Mouse (Mus musculus) liver, embryonic 15.5 days (tissue): ENCODE data around the gene Foxf2. TPM values are rescaled to one million over a fixed set of nuclear protein-coding genes. Genes with fewer than 3 reads are reported as not detected.

Source experiments
- ATAC-seq: fragments of 200-750 bp; cut with Nextera tagmentation; 2 replicates; pipeline ENCODE4 v1.8.0; 2017; ENCODE audit warnings: moderate number of reproducible peaks, mild to moderate bottlenecking, moderate library complexity; ENCODE audit not compliant: insufficient read depth
- H3K27ac ChIP-seq: fragments of 300-500 bp; sonication (generic); replicated peaks from 2 replicates; pipeline ENCODE4 v1.5.1; 2015; ENCODE audit warnings: mild to moderate bottlenecking, inconsistent platforms
- H3K27me3 ChIP-seq: fragments of 300-500 bp; sonication (generic); 2 replicates; pipeline ENCODE4 v1.6.1; 2015; ENCODE audit warnings: mild to moderate bottlenecking, inconsistent platforms
- H3K36me3 ChIP-seq: fragments of 300-500 bp; sonication (generic); replicated peaks from 2 replicates; pipeline ENCODE4 v1.6.1; 2015; ENCODE audit warnings: moderate library complexity, mild to moderate bottlenecking, inconsistent platforms
- H3K4me1 ChIP-seq: fragments of 300-500 bp; sonication (generic); replicated peaks from 2 replicates; pipeline ENCODE4 v1.6.1; 2015; ENCODE audit warnings: inconsistent platforms
- H3K4me2 ChIP-seq: fragments of 300-500 bp; sonication (generic); 2 replicates; pipeline ENCODE4 v1.6.1; 2015; ENCODE audit warnings: moderate library complexity, mild to moderate bottlenecking, inconsistent platforms
- H3K4me3 ChIP-seq: fragments of 300-500 bp; sonication (generic); replicated peaks from 2 replicates; pipeline ENCODE4 v1.5.1; 2015; ENCODE audit warnings: mild to moderate bottlenecking, inconsistent platforms
- H3K9ac ChIP-seq: fragments of 300-500 bp; sonication (generic); 2 replicates; pipeline ENCODE4 v1.6.1; 2015; ENCODE audit warnings: moderate library complexity, mild to moderate bottlenecking, inconsistent platforms
- H3K9me3 ChIP-seq: fragments of 300-500 bp; sonication (generic); replicated peaks from 2 replicates; pipeline ENCODE4 v1.6.1; 2016; ENCODE audit warnings: inconsistent platforms
- WGBS: fragments of 180-500 bp; shearing (Covaris S2); methylation state at CpG from one replicate; pipeline ENCODE4 v1.1.7; 2015; ENCODE audit warnings: mixed read lengths; ENCODE audit not compliant: insufficient replicate concordance; 5-methylcytosine and 5-hydroxymethylcytosine counted together
- microRNA-seq: library from miRNA; unstranded; fragments of <30 nt; microRNA quantifications from one replicate; pipeline ENCODE4, GENCODE M21; 2016
- polyA plus RNA-seq: library from polyadenylated mRNA; unstranded; fragments of >200 nt; fragmentation: Nextera tagmentation; extraction: Ambion mirVana; gene quantifications from 2 replicates; pipeline ENCODE4 v1.2.1, GENCODE M21; 2015

The Foxf2 gene
- polyA plus RNA-seq, 1 experiment from 2014 or later = 0.05 TPM

DNA sequence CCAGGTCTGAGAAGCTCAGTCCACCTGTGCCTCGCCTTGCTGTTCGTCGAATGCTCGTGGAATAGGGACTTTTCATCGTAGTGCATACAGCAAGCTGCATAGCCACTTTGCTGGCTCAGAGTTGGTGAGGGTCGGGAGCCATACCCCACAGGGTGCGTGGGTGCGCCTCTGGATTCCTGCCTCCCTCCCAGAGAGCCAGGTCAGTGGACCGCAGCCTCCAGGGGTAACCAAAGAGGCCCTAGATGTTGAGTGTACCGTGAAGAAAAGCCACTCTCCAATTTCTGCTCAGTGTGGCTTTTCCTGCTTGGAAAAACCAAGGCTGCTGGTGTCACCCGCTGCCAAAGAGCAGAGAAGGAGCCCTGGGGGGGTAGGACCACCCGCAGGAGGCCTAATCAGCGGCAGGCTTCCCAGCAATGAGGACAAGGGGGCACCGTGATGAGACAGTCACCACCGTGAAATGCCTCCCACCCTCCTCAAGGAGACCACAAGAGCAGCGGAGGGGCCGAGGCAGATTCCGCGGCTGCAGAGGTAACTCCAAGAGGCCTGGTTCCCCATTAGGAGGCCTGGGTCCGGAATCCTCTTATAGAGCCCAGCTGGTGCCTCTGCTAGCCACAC, 26.6 kb downstream of the Foxf2 start:
- no peaks in the 10 kb centered on the region for H3K4me1 ChIP-seq
- no peak overlapping the region for H3K9ac ChIP-seq
- 68% methylated on average over 20 of the region's 20 CpGs for WGBS
- H3K9me3 ChIP-seq = no peaks in the 10 kb centered on the region
- no peak overlapping the region for H3K27ac ChIP-seq
- H3K4me3 ChIP-seq = no peak overlapping the region
- no peak overlapping the region for H3K4me2 ChIP-seq
- H3K36me3 ChIP-seq = no peaks in the 10 kb centered on the region
- no peaks in the 10 kb centered on the region for H3K27me3 ChIP-seq
- no peak for ATAC-seq

DNA sequence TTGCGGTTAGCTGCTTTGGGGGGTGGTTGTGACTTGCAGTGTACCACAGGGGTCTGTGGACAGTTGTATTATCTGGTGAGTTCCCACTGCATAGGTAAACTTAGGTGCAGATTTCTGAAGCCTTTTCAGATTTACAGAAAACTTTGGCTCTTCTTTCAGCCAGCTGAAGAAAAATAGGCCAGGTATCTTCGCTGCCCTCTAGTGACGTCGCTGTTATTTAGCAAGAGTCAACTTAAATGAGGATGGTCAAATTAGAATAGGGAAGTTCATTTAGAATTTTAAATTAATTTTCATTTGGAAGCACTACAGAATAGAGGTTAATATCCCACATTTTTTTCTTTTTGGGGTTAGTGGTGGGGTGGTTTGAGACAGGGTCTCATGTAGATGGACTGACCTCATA, 30.6 kb downstream of the Foxf2 start:
- Histone ChIP-seq H3K4me3 (no peak overlapping the region), H3K4me1 (no peaks in the 10 kb centered on the region), H3K9me3 (no peaks in the 10 kb centered on the region), H3K36me3 (no peaks in the 10 kb centered on the region), H3K27ac (no peak overlapping the region), H3K27me3 (peaks cover 7% of the 10 kb centered on the region; the same call in 1 of the 2 replicates), H3K9ac (no peak overlapping the region), H3K4me2 (no peak overlapping the region)
- ATAC-seq = no peak
- 52% methylated on average over 4 of the region's 4 CpGs for WGBS

DNA sequence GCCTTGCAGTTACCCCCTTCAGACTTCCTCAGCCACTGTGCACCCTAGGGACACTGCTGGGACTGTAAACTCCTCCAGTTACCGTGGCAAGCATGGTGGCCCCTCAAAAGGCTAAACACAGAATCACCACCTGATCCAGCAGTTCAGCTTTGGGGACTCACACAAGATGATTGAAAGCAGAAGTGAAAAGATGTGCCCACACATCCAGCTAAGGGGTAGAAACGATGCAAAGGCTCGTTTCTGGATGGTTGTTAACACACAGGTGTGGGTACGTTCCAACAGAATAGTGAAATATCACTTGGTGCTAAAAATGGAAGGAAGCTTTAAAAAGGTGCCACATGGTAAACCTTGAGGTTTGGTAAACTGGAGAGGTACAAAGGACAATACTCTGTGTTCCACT, 32.6 kb downstream of the Foxf2 start:
- Histone ChIP-seq H3K27me3 (peaks cover 7% of the 10 kb centered on the region; the same call in 1 of the 2 replicates), H3K4me3 (no peak overlapping the region), H3K4me2 (no peak overlapping the region), H3K9ac (no peak overlapping the region), H3K27ac (no peak overlapping the region), H3K36me3 (no peaks in the 10 kb centered on the region), H3K4me1 (no peaks in the 10 kb centered on the region), H3K9me3 (no peaks in the 10 kb centered on the region)
- ATAC-seq = no peak
- 62% methylated on average over 4 of the region's 4 CpGs for WGBS

DNA sequence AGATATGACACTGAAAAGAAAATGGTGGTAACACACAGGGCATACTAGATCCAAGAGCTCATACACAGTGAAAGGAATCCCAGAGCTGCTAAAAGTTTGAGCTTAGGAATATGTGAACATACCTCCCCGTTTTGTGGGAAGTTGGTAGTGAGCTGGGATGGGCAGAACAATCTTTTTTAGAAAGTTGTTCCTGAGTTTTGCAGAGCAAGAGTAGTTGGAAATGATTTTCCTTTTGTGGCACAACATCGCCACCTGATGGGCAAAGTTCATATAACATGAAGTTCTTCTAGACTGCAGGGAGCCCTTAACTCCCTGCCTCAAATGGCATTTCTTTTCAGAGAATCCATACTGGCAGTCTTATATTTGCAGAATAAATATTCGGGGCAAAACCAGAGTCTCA, 33.3 kb downstream of the Foxf2 start:
- H3K9me3 ChIP-seq = no peaks in the 10 kb centered on the region
- under 1% methylated on average over 3 of the region's 3 CpGs for WGBS
- no peak overlapping the region for H3K4me3 ChIP-seq
- H3K27ac ChIP-seq = no peak overlapping the region
- no peaks in the 10 kb centered on the region for H3K36me3 ChIP-seq
- no peak overlapping the region for H3K4me2 ChIP-seq
- no peak for ATAC-seq
- H3K9ac ChIP-seq = no peak overlapping the region
- no peaks in the 10 kb centered on the region for H3K4me1 ChIP-seq
- H3K27me3 ChIP-seq = peaks cover 7% of the 10 kb centered on the region; the same call in 1 of the 2 replicates

- Histone ChIP-seq H3K4me1 (no peaks in the 10 kb centered on the region), H3K36me3 (no peaks in the 10 kb centered on the region), H3K4me2 (no peak overlapping the region), H3K9me3 (no peaks in the 10 kb centered on the region), H3K4me3 (no peak overlapping the region), H3K9ac (no peak overlapping the region), H3K27ac (no peak overlapping the region), H3K27me3 (peaks cover 7% of the 10 kb centered on the region; the same call in 1 of the 2 replicates)
- WGBS = 50% methylated on average over 6 of the region's 6 CpGs
- ATAC-seq = no peak
Measured at GRCm38 (mm10) chr13:31661211-31661610, 35.6 kb downstream of the Foxf2 start.

- no peaks in the 10 kb centered on the region for H3K4me1 ChIP-seq
- WGBS = 49% methylated on average over 6 of the region's 6 CpGs
- no peaks in the 10 kb centered on the region for H3K9me3 ChIP-seq
- no peak overlapping the region for H3K9ac ChIP-seq
- H3K4me2 ChIP-seq = no peak overlapping the region
- H3K4me3 ChIP-seq = no peak overlapping the region
- no peak overlapping the region for H3K27ac ChIP-seq
- H3K36me3 ChIP-seq = no peaks in the 10 kb centered on the region
- no peak for ATAC-seq
- no peaks in the 10 kb centered on the region for H3K27me3 ChIP-seq
Measured at GRCm38 (mm10) chr13:31665376-31665775, 39.8 kb downstream of the Foxf2 start.

GRCm38 (mm10) chr13:31667919-31668524, 42.4 kb downstream of the Foxf2 start:
- no peak overlapping the region for H3K4me2 ChIP-seq
- WGBS = 49% methylated on average over 6 of the region's 6 CpGs
- H3K9ac ChIP-seq = no peak overlapping the region
- no peak for ATAC-seq
- no peak overlapping the region for H3K4me3 ChIP-seq
- H3K27me3 ChIP-seq = no peaks in the 10 kb centered on the region
- H3K4me1 ChIP-seq = no peaks in the 10 kb centered on the region
- no peaks in the 10 kb centered on the region for H3K36me3 ChIP-seq
- H3K27ac ChIP-seq = no peak overlapping the region
- no peaks in the 10 kb centered on the region for H3K9me3 ChIP-seq

DNA sequence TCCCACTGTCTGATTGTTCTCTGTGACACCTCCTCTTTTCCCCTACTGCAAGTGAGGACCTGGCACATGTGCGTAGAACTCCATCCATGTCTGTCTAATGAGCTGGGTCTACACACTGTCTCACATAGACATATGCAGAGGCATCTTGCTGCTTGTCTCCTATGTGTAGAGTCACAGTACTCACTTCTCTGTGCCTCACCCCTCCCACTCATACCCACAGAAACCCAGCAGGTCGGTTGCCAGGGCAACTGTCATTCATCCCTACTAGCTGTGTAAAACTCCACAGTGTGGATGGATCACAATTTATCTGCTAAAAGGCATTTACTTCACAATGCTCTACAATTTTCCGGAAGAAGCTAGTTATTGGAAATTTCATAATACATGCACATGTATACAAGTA, 46.5 kb downstream of the Foxf2 start:
- Histone ChIP-seq H3K9ac (no peak overlapping the region), H3K4me3 (no peak overlapping the region), H3K9me3 (no peaks in the 10 kb centered on the region), H3K27me3 (no peaks in the 10 kb centered on the region), H3K27ac (no peak overlapping the region), H3K4me2 (no peak overlapping the region), H3K4me1 (no peaks in the 10 kb centered on the region), H3K36me3 (no peaks in the 10 kb centered on the region)
- WGBS = 56% methylated on average over 3 of the region's 3 CpGs
- no peak for ATAC-seq

Small RNAs within 50 kb of the gene (microRNA-seq; reads per million reads assigned to microRNA genes)
- not detected for gene Gm27516

Other genes starting within 250 kb of the Foxf2 start
- gene Foxq1, start 69.7 kb upstream of the Foxf2 start, polyA plus RNA-seq = 1.0 and 1.3 TPM in 2 replicates
- not detected in 2 replicates for gene A530084C06Rik, start 66.5 kb upstream of the Foxf2 start, polyA plus RNA-seq
- gene Foxc1, start 180.8 kb downstream of the Foxf2 start, polyA plus RNA-seq = 0.01 TPM in 1 of 2 replicates, not detected in the other